Comparison of ENCODE assay signal across 13 mouse cellular contexts in the genomic region with DNA sequence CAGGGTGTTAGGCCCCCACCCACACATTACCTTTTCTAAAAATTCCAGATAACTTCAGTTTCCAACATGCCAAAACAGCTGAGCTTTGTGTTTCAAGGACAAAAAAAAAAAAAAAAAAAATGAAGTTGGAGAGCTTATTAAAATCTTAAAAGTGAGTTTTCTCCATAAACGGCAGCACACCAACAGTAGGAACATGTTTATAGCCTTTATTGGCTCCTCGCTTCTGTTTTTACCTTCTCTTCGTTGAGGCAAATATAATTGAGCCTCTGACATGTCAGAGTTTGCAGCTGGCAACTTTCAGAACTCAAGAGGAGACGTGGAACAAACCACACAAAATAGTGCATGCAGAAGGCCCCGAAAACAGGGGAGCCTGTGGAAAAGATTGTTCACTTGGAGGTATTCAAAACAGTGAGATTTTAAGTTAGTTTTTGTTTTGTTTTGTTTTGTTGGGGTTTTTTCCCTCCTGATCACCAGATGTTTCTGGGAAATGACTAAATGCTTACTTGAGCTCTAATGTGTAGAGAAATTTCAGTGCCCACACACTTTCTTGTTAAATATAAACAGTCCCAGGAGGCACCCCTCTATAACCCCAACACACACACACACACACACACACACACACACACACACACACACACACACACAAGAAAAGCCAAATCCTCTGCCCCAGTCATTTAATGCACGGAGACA.
"Had no signal": no experiment of that assay in that cellular context is flagged by ENCODE, and none has a peak within 500 bp of the region (broad histone marks: within the 10 kb centered on the region; RNA-seq: fewer than 3 reads in every experiment).

No protein-coding gene starts in this region.

- H3K9me3 ChIP-seq: kidney, embryonic 15.5 days; midbrain, embryonic 13.5 days; neural tube, embryonic 15.5 days had no signal

- H3K4me1 ChIP-seq: kidney, embryonic 15.5 days; midbrain, embryonic 13.5 days; neural tube, embryonic 15.5 days had no signal

- H3K27me3 ChIP-seq: kidney, embryonic 15.5 days; midbrain, embryonic 13.5 days; neural tube, embryonic 15.5 days had no signal

- DNase-seq: kidney, postnatal 14 days; left cerebral cortex, postnatal 4 days; lung, adult 18-20 months; lung, postnatal 36 days; right cerebral cortex, adult 18-20 months; right cerebral cortex, postnatal 25 days; thymus, adult 18-20 months; thymus, postnatal 14 days had no signal

- ATAC-seq: lung, postnatal 0 days; midbrain, embryonic 13.5 days had no signal

- H3K4me3 ChIP-seq: kidney, embryonic 15.5 days; midbrain, embryonic 13.5 days; neural tube, embryonic 15.5 days had no signal

- H3K4me2 ChIP-seq: kidney, embryonic 15.5 days; midbrain, embryonic 13.5 days; neural tube, embryonic 15.5 days had no signal

- H3K9ac ChIP-seq: kidney, embryonic 15.5 days; liver, embryonic 14.5 days; midbrain, embryonic 13.5 days; neural tube, embryonic 15.5 days had no signal

- H3K27ac ChIP-seq: kidney, embryonic 15.5 days; liver, embryonic 14.5 days; midbrain, embryonic 13.5 days; neural tube, embryonic 15.5 days had no signal
